Mouse (Mus musculus) forebrain, embryonic 16.5 days (tissue): ENCODE data around the gene Cct8l1. TPM values are rescaled to one million over a fixed set of nuclear protein-coding genes. Genes with fewer than 3 reads are reported as not detected.

Experiments
- ATAC-seq: fragments of 200-750 bp; cut with Nextera tagmentation; 2 replicates; pipeline ENCODE4 v1.8.0; 2017; ENCODE audit warnings: mild to moderate bottlenecking, moderate library complexity
- H3K27ac ChIP-seq: fragments of 300-500 bp; sonication (generic); 2 replicates; pipeline ENCODE4 v1.5.1; 2014; ENCODE audit warnings: low read length, control low read depth
- H3K27me3 ChIP-seq: fragments of 300-500 bp; sonication (generic); replicated peaks from 2 replicates; pipeline ENCODE4 v1.6.1; 2014; ENCODE audit warnings: low read length; ENCODE audit not compliant: control insufficient read depth, insufficient read depth
- H3K36me3 ChIP-seq: fragments of 300-500 bp; sonication (generic); 2 replicates; pipeline ENCODE4 v1.6.1; 2014; ENCODE audit not compliant: control insufficient read depth, insufficient read depth
- H3K4me1 ChIP-seq: fragments of 300-500 bp; sonication (generic); replicated peaks from 2 replicates; pipeline ENCODE4 v1.6.1; 2014; ENCODE audit warnings: low read length; ENCODE audit not compliant: control insufficient read depth, insufficient read depth
- H3K4me2 ChIP-seq: fragments of 300-500 bp; sonication (generic); 2 replicates; pipeline ENCODE4 v1.6.1; 2014; ENCODE audit warnings: mild to moderate bottlenecking, low read length, control low read depth
- H3K4me3 ChIP-seq: fragments of 300-500 bp; sonication (generic); replicated peaks from 2 replicates; pipeline ENCODE4 v1.5.1; 2014; ENCODE audit warnings: mild to moderate bottlenecking, low read length, control low read depth
- H3K9ac ChIP-seq: fragments of 300-500 bp; sonication (generic); replicated peaks from 2 replicates; pipeline ENCODE4 v1.6.1; 2014; ENCODE audit warnings: low read depth, low read length, control low read depth
- H3K9me3 ChIP-seq: fragments of 300-500 bp; sonication (generic); 2 replicates; pipeline ENCODE4 v1.6.1; 2016; ENCODE audit warnings: low read length; ENCODE audit not compliant: control insufficient read depth
- WGBS: fragments of 180-500 bp; shearing (Covaris S2); extraction: QIAGEN DNeasy Blood & Tissue Kit; methylation state at CpG from one replicate; pipeline ENCODE4 v1.1.7; 2014; 5-methylcytosine and 5-hydroxymethylcytosine counted together
- polyA plus RNA-seq: library from polyadenylated mRNA; unstranded; fragments of >200 nt; fragmentation: Nextera tagmentation; extraction: Ambion mirVana; gene quantifications from 2 replicates; pipeline ENCODE4 v1.2.1, GENCODE M21; 2015

The Cct8l1 gene
- polyA plus RNA-seq, 1 experiment from 2014 or later: not detected

- no peaks in the 10 kb centered on the region for H3K36me3 ChIP-seq
- WGBS: 45% methylated on average over 6 of the region's 6 CpGs
These were observed 21.1 kb downstream of the Cct8l1 start for GRCm38 (mm10) chr5:25536921-25537409.

GRCm38 (mm10) chr5:25540412-25540811 lies 24.5 kb downstream of the Cct8l1 start:
- Histone ChIP-seq H3K9me3 (no peaks in the 10 kb centered on the region), H3K9ac (no peak overlapping the region), H3K36me3 (no peaks in the 10 kb centered on the region), H3K4me3 (no peak overlapping the region), H3K27ac (no peak overlapping the region), H3K4me2 (no peak overlapping the region), H3K4me1 (no peaks in the 10 kb centered on the region), H3K27me3 (no peaks in the 10 kb centered on the region)
- no peak for ATAC-seq

More at GRCm38 (mm10) chr5:25536921-25537409, 21.1 kb downstream of the Cct8l1 start:
- Histone ChIP-seq H3K4me1 (no peaks in the 10 kb centered on the region; the same call in 1 of the 2 replicates), H3K9me3 (no peaks in the 10 kb centered on the region), H3K27me3 (no peaks in the 10 kb centered on the region), H3K27ac (no peak overlapping the region), H3K9ac (no peak overlapping the region), H3K4me3 (no peak overlapping the region), H3K4me2 (no peak overlapping the region)
- no peak for ATAC-seq

DNA sequence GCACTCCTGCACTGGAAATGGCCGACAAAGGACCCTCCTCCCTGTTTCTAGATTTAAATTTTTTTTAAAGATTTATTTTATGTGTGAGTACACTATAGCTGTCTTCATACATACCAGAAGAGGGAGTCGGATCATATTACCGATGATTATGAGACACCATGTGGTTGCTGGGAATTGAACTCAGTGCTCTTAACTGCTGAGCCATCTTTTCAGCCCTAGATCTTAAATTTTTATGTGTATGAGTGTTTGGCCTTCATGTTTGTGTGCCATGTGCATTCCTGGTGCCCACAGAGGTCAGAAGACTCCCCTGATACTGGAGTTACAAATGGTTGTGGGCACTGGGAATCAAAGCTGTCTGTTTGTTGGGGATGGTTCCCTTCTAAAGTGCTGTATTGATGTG lies 25.1 kb downstream of the Cct8l1 start:
- Histone ChIP-seq H3K27ac (no peak overlapping the region), H3K9ac (no peak overlapping the region), H3K9me3 (no peaks in the 10 kb centered on the region), H3K4me3 (no peak overlapping the region), H3K27me3 (no peaks in the 10 kb centered on the region), H3K4me2 (no peak overlapping the region), H3K36me3 (no peaks in the 10 kb centered on the region), H3K4me1 (no peaks in the 10 kb centered on the region)
- no peak for ATAC-seq
- 96% methylated on average over 3 of the region's 3 CpGs for WGBS

DNA sequence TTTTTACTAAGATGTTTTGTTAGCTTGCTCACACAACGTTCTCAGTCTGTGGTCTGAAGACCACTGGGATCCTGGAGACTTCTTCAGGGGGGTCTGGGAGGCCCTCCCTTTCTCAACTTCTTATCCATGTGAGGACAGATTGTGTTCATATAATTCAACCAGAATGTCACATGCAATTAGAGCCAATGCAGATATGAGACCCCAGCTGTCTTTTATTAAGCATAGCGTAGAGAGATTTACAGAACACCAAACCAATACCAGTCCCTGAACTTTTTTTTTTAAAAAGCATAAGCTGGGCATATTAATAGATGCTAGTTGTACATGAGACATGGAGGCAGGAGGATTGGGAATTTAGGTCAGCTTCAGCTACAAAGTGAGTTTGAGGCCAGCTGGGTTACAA lies 25.8 kb downstream of the Cct8l1 start:
- Histone ChIP-seq H3K4me2 (no peak overlapping the region), H3K4me3 (no peak overlapping the region), H3K27me3 (no peaks in the 10 kb centered on the region), H3K9ac (no peak overlapping the region), H3K4me1 (no peaks in the 10 kb centered on the region), H3K36me3 (no peaks in the 10 kb centered on the region), H3K9me3 (no peaks in the 10 kb centered on the region), H3K27ac (no peak overlapping the region)
- no peak for ATAC-seq
- WGBS: 69% methylated on average over 2 of the region's 2 CpGs

- no peaks in the 10 kb centered on the region for H3K4me1 ChIP-seq
- no peak for ATAC-seq
- no peak overlapping the region for H3K27ac ChIP-seq
- H3K9ac ChIP-seq: no peak overlapping the region
- no peak overlapping the region for H3K4me2 ChIP-seq
- H3K9me3 ChIP-seq: no peaks in the 10 kb centered on the region
- H3K27me3 ChIP-seq: no peaks in the 10 kb centered on the region
- H3K4me3 ChIP-seq: no peak overlapping the region
- H3K36me3 ChIP-seq: no peaks in the 10 kb centered on the region
- 93% methylated on average over 3 of the region's 3 CpGs for WGBS
These were observed 28.2 kb downstream of the Cct8l1 start for GRCm38 (mm10) chr5:25544061-25544460.

DNA sequence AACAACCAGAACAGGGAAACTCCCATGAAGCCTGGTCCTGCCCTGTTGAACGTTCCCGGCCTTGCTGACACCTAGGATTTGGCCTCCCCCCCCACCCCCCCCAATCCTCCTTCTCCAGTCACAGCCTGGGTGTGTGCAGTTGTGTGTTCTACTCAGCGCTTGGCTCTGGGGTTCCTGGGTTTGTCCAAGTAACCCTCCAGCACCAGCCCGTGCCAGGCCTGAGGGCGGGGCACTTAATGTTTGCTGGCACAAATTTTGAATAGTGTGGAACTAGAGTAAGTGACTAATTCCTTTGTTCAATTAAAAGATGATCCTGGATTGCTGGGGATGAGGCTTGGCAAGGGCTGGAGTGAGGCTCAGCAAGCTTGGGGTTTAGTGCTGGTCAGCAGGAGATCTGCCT lies 28.7 kb downstream of the Cct8l1 start:
- Histone ChIP-seq H3K9ac (no peak overlapping the region), H3K9me3 (no peaks in the 10 kb centered on the region), H3K27ac (no peak overlapping the region), H3K36me3 (no peaks in the 10 kb centered on the region), H3K4me3 (no peak overlapping the region), H3K27me3 (no peaks in the 10 kb centered on the region), H3K4me1 (no peaks in the 10 kb centered on the region), H3K4me2 (no peak overlapping the region)
- no peak for ATAC-seq
- 83% methylated on average over 5 of the region's 5 CpGs for WGBS

DNA sequence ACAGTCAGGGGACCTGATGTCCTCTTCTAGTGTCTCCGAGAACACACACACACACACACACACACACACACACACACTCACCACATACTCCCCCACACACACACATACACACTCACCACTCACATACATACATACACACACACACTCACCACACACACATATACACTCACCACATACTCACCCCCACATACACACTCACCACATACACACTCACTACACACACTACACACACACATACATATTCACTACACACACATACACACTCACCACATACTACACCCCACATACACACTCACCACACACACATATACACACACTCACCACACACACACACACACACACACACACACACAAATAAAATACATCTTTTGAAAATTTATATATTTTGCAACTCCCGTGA lies 31.0 kb downstream of the Cct8l1 start:
- no peaks in the 10 kb centered on the region for H3K36me3 ChIP-seq
- H3K4me1 ChIP-seq: no peaks in the 10 kb centered on the region
- H3K9ac ChIP-seq: no peak overlapping the region
- no peaks in the 10 kb centered on the region for H3K9me3 ChIP-seq
- H3K27me3 ChIP-seq: no peaks in the 10 kb centered on the region
- WGBS: 93% methylated on average over 2 of the region's 2 CpGs
- no peak overlapping the region for H3K4me3 ChIP-seq
- no peak overlapping the region for H3K27ac ChIP-seq
- H3K4me2 ChIP-seq: no peak overlapping the region
- no peak for ATAC-seq

DNA sequence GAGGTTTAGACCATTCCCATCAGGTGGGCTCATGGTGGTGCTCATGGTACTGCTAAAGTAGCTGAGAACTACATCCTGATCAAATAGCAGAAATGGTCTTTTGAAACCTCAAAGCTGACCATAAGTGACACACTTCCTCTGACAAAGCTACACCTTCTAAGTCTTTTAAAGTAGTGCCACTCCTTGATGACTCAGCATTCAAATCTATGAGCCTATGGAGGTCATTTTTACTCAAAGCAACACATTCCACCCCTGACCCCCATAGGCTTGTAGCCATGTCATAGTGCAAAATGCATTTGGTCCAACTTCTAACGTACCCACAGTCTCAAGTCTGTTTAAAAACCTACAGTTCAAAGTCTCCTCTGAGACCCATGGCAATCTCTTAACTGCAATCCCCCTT lies 35.0 kb downstream of the Cct8l1 start:
- Histone ChIP-seq H3K4me1 (no peaks in the 10 kb centered on the region), H3K27me3 (no peaks in the 10 kb centered on the region), H3K9ac (no peak overlapping the region), H3K4me2 (no peak overlapping the region), H3K36me3 (no peaks in the 10 kb centered on the region), H3K27ac (no peak overlapping the region), H3K4me3 (no peak overlapping the region), H3K9me3 (no peaks in the 10 kb centered on the region)
- WGBS: 94% methylated on average over 1 of the region's 1 CpGs
- no peak for ATAC-seq

DNA sequence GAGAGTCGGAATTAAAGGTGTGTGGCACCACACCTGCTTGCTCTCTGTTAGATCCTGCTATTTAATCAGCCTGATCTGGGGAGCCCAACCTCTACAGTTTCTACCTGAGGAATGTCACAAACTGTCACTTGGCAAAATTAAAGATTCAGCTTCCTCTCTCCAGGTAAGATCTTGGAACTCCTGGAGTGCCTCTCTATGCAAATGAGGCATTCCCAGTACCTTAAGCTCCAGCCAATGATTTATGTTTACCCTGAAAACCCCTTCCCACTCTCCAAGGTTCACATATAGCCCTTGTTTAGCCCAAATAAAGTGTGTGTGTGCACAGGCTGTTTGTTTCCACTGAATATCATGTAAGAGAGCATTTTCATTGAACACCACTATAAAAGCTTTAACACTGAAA lies 38.3 kb downstream of the Cct8l1 start:
- H3K4me1 ChIP-seq: no peaks in the 10 kb centered on the region
- H3K27me3 ChIP-seq: no peaks in the 10 kb centered on the region
- H3K4me2 ChIP-seq: no peak overlapping the region
- no peak for ATAC-seq
- H3K4me3 ChIP-seq: no peak overlapping the region
- no peaks in the 10 kb centered on the region for H3K36me3 ChIP-seq
- H3K27ac ChIP-seq: no peak overlapping the region
- H3K9me3 ChIP-seq: no peaks in the 10 kb centered on the region
- 92% methylated on average over 1 of the region's 1 CpGs for WGBS
- H3K9ac ChIP-seq: no peak overlapping the region

DNA sequence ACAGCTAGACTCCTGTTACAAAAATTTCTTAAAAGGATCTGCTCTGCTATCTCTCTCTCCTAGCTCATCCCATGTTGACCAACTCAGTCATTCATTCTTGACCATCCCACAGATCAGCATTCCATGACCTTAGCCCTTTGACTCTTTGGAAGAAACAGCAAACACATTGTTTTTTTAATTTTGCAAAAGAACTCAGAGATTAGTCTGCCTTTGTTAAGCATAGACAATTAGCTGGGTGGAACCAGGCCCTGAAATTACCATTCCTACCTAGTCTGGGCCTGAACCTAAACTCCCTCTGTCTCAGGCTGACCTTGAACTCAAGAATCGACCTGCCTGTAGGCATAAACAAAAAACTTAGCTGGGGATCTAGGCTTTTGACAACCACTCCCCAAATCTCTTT lies 38.8 kb downstream of the Cct8l1 start:
- H3K4me1 ChIP-seq: no peaks in the 10 kb centered on the region
- H3K27ac ChIP-seq: no peak overlapping the region
- H3K27me3 ChIP-seq: no peaks in the 10 kb centered on the region
- H3K4me3 ChIP-seq: no peak overlapping the region
- no peak overlapping the region for H3K9ac ChIP-seq
- H3K9me3 ChIP-seq: no peaks in the 10 kb centered on the region
- 52% methylated on average over 1 of the region's 1 CpGs for WGBS
- H3K4me2 ChIP-seq: no peak overlapping the region
- no peaks in the 10 kb centered on the region for H3K36me3 ChIP-seq
- no peak for ATAC-seq
